Mouse (Mus musculus) layer of hippocampus, postnatal 14 days (tissue): ENCODE measurements around the gene Gm49425. TPM values are rescaled to one million over a fixed set of nuclear protein-coding genes. Genes with fewer than 3 reads are reported as not detected.
A peak's percentile ranks its signal among the peaks of the same experiment; 100 is the strongest.
"Not testable (repeated sequence)": the region's sequence is repeated elsewhere in the genome, so short reads cannot be mapped to it uniquely, and the experiment has no call there.

Experiments
- DNase-seq, 2 experiments: peaks; one replicate each; pipeline ENCODE4 v3.0.0; 2021 to 2022; ENCODE audit warnings: low spot score in 2 of 2, mixed read lengths in 1 of 2
- long read RNA-seq, 2 experiments: library from polyadenylated mRNA; stranded (forward); transcript quantifications; one replicate each; pipeline ENCODE4 v2.0.0; 2021
- total RNA-seq, 2 experiments: library from RNA; stranded (reverse); gene quantifications; 2 replicates each; pipeline ENCODE4 v1.2.3; 2021

Gene Gm49425
- not detected for total RNA-seq
- long read RNA-seq, experiment 1: 0 reads
- long read RNA-seq, experiment 2: 0 reads

GRCm38 (mm10) chr15:101517161-101517560 is at the start of gene Gm49425:
TSS of gene Gm49425 (minus strand) at chr15:101517261.
- DNase-seq: not testable (repeated sequence)

DNA sequence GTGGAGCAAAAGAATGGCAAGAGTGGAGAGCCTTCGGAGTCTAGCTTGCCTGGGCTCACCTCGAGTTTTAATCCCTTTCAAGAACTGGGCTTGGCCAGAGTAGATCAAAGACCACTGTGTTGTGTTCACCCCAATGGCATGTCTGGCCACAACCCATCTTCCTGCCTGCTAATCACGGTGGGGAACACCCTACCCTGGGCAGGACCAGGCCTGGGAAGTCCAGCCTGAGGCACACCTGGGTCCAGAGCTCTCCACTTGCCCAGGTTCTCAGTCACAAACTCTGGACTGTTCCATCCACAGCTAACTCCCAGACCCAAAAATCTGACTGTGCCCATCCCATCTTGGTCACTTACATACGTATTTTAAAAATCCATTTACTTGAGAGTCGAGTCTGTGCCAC is 45.8 kb upstream of the Gm49425 start, which contains the start of gene Krt90:
Gene Krt90 (minus strand): TSS at position 101 of the 400 bp plus-strand sequence.
- no peak for DNase-seq

DNA sequence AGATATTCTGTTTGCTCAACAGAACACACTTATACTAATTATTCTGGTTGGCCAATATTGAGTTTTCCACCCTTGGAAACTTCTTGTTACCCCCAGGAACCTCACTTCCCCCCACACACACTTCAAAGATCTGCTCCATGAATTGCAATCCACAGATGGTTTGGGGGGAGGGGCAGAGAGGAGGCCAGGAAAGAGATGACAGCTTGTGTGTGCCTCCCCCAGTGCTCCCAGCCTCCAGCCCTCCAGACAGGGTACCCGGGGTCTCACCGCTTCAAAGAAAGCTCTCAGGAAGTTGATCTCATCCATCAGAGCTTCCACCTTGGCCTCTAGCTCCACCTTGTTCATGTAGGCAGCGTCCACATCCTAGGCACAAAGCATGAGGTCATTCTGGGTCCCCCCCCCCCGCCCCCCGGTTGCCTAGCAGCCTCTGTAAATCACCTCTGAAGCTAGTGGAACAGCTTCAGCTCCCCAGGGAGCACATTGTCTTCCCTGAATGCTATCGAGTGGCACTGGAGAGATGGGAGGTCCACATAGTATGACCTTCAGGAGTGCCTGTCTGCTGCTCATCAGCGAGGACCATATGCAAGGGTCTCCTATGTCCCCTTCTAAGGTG is 41.1 kb upstream of the Gm49425 start:
- peak in 1 of 2 experiments; percentile 50 for DNase-seq

DNA sequence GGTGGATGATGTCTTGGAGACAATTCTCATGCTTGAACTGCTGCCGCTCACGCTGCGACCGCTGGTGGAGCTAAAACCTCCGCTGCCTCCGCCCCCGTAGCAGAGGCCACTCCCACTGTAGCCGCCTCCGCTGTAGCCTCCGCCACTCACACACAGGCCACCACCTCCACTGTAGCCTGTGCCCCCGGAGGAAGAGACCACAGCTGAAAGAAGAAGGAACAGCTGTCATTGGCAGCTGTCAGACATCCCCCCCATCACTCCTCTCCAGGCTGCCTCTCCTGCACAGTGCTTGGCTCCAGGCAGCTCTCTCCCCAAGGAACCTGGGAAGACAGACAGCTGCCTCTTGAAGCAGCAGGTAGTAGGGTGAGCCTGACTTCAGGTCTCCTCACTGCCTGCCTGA is 36.1 kb upstream of the Gm49425 start:
- DNase-seq: no peak

GRCm38 (mm10) chr15:101552188-101552587 is 35.1 kb upstream of the Gm49425 start:
- DNase-seq: peak in 1 of 2 experiments; percentile 22

GRCm38 (mm10) chr15:101550567-101550966 is 33.5 kb upstream of the Gm49425 start, which contains the start of gene Krt82:
TSS of gene Krt82 (minus strand) at chr15:101550667.
- DNase-seq: no peak

DNA sequence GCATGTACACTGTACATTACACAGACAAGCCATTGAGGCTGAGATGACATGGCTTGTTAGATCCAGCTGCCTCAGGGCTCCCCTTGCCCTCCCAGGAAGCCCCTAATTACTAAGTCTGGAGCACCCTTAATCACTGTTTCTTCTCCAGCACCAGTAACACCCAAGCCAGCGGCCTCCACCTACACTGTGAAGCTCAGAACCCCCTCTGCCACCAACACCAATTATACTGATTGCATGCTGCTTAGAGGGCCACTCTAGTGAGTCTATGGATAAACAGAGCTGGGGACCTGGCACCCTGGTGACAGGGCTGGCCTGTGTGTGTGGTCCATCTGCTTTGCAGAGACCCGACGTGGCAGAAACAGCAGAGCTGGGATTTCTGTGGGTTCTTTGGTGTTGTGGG is 27.4 kb upstream of the Gm49425 start:
- DNase-seq: no peak

DNA sequence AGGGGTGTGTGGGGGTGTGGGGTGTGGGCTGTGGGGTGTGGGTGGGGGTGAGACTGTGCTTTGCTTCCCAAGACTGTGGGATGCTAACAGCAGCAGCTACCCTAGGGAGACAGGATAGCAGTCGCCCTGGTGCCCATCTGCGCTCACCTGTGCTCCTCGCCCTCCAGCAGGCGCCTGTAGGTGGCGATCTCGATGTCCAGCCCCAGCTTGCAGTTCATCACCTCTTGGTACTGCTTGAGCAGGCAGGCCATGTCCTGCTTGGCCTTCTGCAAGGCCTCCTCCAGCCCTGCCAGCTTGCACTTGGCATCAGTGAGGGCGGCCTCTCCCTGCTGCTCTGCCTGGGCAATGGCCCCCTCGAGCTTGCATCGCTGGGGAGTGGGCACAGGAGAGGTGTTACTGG is 25.5 kb upstream of the Gm49425 start:
- DNase-seq: no peak

DNA sequence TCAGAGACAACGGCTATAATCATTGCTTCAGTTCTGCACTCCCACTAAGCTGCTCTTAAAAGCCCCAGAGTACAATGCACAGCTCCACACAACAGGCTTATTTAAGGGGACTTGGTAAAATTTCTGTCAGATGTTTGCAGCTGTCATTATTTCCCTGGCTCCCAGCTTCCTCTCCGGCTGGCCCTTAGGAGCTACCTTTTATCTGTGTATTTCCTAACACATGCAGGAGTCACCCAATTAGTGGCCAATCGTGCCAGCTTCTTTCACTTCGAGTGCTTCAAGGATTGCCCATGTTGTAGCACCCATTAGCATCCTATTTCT is 21.5 kb upstream of the Gm49425 start:
- no peak for DNase-seq

- DNase-seq: no peak
Observed at GRCm38 (mm10) chr15:101537864-101538579, 21.0 kb upstream of the Gm49425 start.

- DNase-seq: no peak
Observed at GRCm38 (mm10) chr15:101536054-101536850, 19.2 kb upstream of the Gm49425 start.

- no peak for DNase-seq
Observed at GRCm38 (mm10) chr15:101532720-101533119, 15.7 kb upstream of the Gm49425 start, which contains the start of gene Krt84. TSS of gene Krt84 (minus strand) at chr15:101532820.

DNA sequence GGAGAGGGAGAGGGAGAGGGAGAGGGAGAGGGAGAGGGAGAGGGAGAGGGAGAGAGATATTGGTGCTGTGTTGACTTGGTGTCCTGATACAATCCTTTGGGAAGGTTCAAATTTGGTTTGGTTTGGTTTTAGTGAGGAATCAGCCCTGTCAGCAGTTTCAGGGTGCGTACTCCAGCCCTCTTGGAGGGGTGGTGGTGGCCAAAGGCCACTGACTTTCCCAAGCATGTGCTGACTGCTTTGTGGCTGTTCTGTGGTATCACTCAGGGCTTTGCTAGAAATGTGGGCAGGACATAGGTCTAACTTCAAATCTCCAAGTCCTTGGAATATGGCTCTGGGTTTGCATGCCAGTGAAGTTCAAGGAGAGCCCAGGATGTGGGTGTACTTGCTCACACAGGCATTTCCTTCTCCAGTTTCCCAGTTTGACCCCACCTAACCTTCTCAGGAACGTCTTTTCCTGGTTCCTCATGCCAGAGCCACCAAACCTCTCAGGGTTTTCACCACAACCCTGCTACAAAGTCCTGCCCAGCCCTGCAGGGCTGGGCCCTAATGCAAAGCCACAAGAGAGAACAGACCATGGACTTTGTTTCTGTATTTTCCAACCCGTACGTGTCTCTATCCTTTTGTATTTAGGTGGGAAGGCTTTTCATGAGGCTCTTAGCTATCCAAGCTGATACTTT is 5.6 kb upstream of the Gm49425 start:
- DNase-seq: no peak

DNA sequence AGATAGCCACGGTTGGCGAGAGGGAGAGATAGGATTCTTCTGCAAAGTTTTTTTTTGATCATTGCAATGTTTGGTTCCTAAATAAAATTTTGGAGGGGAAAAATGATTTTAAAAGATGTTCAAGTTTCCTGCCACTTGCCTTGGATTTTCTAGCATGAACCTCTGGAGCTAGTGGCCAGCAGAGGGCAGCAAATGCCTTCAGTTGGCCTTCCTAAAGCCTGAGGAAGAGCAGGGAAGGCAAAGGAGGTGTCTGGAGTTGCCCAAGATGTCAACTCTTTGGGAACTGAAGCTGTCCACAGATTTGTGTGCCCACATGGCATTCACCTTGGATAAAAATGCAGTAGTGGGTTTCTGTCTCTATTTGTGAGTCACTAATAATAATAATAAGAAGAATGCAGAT is 2.7 kb upstream of the Gm49425 start:
- DNase-seq: peak; percentile 66 to 84

- no peak for DNase-seq
Observed at GRCm38 (mm10) chr15:101508247-101508646, 8.8 kb downstream of the Gm49425 start.

GRCm38 (mm10) chr15:101506896-101507758 is 9.9 kb downstream of the Gm49425 start:
- DNase-seq: no peak

DNA sequence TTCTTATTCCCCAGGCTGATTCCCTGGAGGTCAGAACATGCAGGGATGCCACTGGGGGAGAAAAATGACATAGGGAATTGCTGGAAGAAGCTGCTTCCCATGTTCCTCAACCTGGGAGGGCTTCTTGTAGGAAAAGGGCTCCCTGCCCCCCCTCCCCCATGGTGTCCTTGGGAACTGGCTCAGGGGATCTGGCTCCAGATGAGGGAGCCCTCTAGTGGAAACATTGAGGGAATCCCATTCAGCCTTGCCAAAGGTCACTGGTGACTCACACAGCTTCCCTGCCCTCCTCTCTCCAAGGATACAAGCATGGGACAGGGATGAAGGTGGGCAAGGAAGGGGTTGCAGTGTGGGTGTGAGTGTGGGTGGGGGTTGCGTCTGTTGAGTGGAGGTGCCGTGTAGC is 19.9 kb downstream of the Gm49425 start:
- no peak for DNase-seq

DNA sequence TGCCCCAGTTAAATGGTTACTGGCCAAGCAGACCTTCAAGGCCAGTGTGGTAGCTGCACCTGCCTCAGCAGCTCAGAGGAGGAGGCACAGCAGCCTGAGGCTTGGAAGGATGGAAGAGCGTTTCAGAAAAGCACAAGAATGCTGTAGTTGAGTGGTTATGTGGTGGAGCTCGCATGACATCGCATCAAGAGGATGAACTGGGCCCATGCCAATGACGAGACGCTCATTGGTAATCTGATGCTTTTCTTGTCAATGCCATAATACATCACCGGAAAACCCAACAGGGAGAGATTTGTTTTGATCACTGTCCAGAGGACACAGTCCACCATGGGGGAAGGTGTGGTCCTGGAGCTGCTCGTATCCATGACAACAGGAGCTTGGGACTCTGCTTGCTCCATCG is 21.8 kb downstream of the Gm49425 start:
- DNase-seq: no peak

DNA sequence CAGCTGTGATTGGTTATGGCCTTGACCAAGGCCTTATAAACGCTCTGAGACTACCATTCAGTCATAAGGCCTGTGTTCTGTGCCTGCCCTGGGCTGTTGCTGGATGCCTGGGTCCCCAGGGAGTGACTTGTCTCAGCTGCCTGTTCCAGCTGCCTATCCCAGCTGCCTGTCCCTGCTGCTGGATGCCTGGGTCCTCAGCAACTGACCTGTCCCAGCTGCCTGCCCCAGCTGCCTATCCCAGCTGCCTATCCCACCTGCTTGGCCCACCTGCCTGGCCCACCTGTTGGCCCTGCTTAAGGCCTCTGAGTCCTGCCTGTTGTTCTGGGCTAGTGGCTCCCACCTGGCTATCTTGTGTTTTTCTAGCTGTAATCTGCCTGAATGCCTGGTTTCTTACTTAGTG is 22.9 kb downstream of the Gm49425 start:
- DNase-seq: no peak

GRCm38 (mm10) chr15:101493713-101494112 is 23.3 kb downstream of the Gm49425 start:
- DNase-seq: no peak
